14 mouse cellular contexts compared by ENCODE assay signal in genomic region chr10:118466481-118466880, GRCm38 (mm10). TPM values are rescaled to one million over a fixed set of nuclear protein-coding genes. Genes with fewer than 3 reads are reported as not detected.
DNase-seq lines count a peak whose midpoint lies in the region; ATAC-seq and TF ChIP-seq lines count a peak whose summit lies in the region.
"Had no signal": no experiment of that assay in that cellular context is flagged by ENCODE, and none has a peak within 500 bp of the region (broad histone marks: within the 10 kb centered on the region; RNA-seq: fewer than 3 reads in every experiment).

No protein-coding gene starts in this region.

- peak; percentile 47 to 78 for DNase-seq in adrenal gland, adult (ENCODE audit: inconsistent age in 2 of 2, low spot score in 1 of 2)
- DNase-seq in adrenal gland, postnatal 4 days (ENCODE audit: low spot score in 2 of 2): no peak
- peak; percentile 61 for DNase-seq in kidney, postnatal 0 days (ENCODE audit: low spot score)
- DNase-seq in kidney, adult 9 months: no peak
- DNase-seq in urinary bladder, postnatal 14 days (ENCODE audit: low spot score): peak; percentile 7
- no peak for DNase-seq in urinary bladder, postnatal 36 days (ENCODE audit: low spot score in 2 of 2)
- DNase-seq in splenic B cell, adult 2 months (ENCODE audit: low read depth, low spot score): peak; percentile 39
- DNase-seq in cerebellum, adult 11-12 months: no peak
- DNase-seq: midbrain, embryonic 14.5 days had no signal

- no peaks in the 10 kb centered on the region for H3K4me1 ChIP-seq in kidney, postnatal 0 days (replicated peaks; ENCODE audit: insufficient read depth, low read length)
- H3K4me1 ChIP-seq: liver, embryonic 15.5 days had no signal

- no peaks in the 10 kb centered on the region for H3K9me3 ChIP-seq in kidney, postnatal 0 days (replicated peaks; ENCODE audit: low read length)
- H3K9me3 ChIP-seq: liver, embryonic 15.5 days had no signal

- no peak overlapping the region for H3K4me3 ChIP-seq in kidney, postnatal 0 days (replicated peaks; ENCODE audit: low read depth, low read length)
- H3K4me3 ChIP-seq: hindbrain, embryonic 10.5 days; liver, embryonic 15.5 days had no signal

- H3K9ac ChIP-seq in kidney, postnatal 0 days (ENCODE audit: low read depth, low read length): no peak overlapping the region
- H3K9ac ChIP-seq: liver, embryonic 15.5 days had no signal

- no peaks in the 10 kb centered on the region for H3K36me3 ChIP-seq in kidney, postnatal 0 days (ENCODE audit: insufficient read depth, low read length)
- H3K36me3 ChIP-seq in splenic B cell, adult 2 months (ENCODE audit: control insufficient read depth, insufficient read depth, low read length, poor library complexity, severe bottlenecking): no peaks in the 10 kb centered on the region
- H3K36me3 ChIP-seq: hindbrain, embryonic 10.5 days; liver, embryonic 15.5 days had no signal

- no peaks in the 10 kb centered on the region for H3K27me3 ChIP-seq in kidney, postnatal 0 days (ENCODE audit: insufficient read depth, low read length)
- H3K27me3 ChIP-seq in splenic B cell, adult 2 months (ENCODE audit: control insufficient read depth, insufficient read depth, low read length, poor library complexity, severe bottlenecking): no peaks in the 10 kb centered on the region
- H3K27me3 ChIP-seq: liver, embryonic 15.5 days had no signal

- H3K27ac ChIP-seq in kidney, postnatal 0 days: no peak overlapping the region
- H3K27ac ChIP-seq: hindbrain, embryonic 10.5 days; liver, embryonic 15.5 days had no signal

- no peak overlapping the region for H3K4me2 ChIP-seq in kidney, postnatal 0 days (ENCODE audit: low read length)
- H3K4me2 ChIP-seq: liver, embryonic 15.5 days had no signal

- TF ChIP-seq CTCF in kidney, postnatal 0 days (IDR thresholded peaks at IDR 0.05; ENCODE audit: low read depth): no peak

- no peak for ATAC-seq in kidney, postnatal 0 days (replicated peaks; ENCODE audit: low FRiP score, low read depth)

- WGBS in kidney, postnatal 0 days: 46% methylated on average over 6 of the region's 6 CpGs

RNA-seq across cellular contexts. Expression of gene Ifng, which starts 25.6 kb away (rescaled TPM):
- total RNA-seq in adrenal gland, postnatal 4 days (2021): not detected
- polyA plus RNA-seq in kidney, postnatal 0 days (2015; fragmentation: Nextera tagmentation; extraction: Ambion mirVana): not detected in 2 replicates
- total RNA-seq: gastrocnemius, postnatal 36 days; MEL had no signal
- polyA plus RNA-seq: hindbrain, embryonic 10.5 days; liver, embryonic 15.5 days; midbrain, embryonic 14.5 days; small intestine, adult 2 months had no signal

Comparison
In these comparisons a context has a peak if more than half of its experiments do, and no peak if none do; other contexts are left out.
1. DNase-seq: peak in adrenal gland, adult (2 of 2), kidney, postnatal 0 days (single experiment), urinary bladder, postnatal 14 days (single experiment) and splenic B cell, adult 2 months (single experiment); none in adrenal gland, postnatal 4 days (0 of 2), kidney, adult 9 months (single experiment), urinary bladder, postnatal 36 days (0 of 2) and cerebellum, adult 11-12 months (single experiment).